In the genomic region with DNA sequence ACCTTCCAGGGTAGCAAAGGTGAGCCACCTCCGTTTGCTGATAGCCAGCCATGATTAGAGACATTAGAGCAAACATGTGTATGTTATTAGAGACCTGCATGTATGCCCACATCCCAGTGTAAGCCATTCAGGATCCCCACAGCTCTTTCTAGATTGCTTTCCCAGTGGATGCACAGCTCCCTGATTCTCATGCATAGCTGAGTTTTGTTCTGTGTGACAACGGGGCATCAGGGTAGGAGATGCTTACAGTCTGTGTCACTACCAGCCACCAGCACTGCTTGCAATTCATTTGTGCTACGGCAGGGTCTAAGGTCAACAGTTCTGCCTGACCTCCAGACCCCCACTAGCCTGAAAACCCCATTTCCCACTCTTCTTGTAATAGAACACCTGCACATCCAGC, we compare ENCODE assay signal across 10 mouse cellular contexts. TPM values are rescaled to one million over a fixed set of nuclear protein-coding genes. Genes with fewer than 3 reads are reported as not detected.
A peak's percentile ranks its signal among the peaks of the same experiment; 100 is the strongest.
DNase-seq lines count a peak whose midpoint lies in the region; ATAC-seq and TF ChIP-seq lines count a peak whose summit lies in the region.
"Had no signal": no experiment of that assay in that cellular context is flagged by ENCODE, and none has a peak within 500 bp of the region (broad histone marks: within the 10 kb centered on the region; RNA-seq: fewer than 3 reads in every experiment).

No protein-coding gene starts in this region.

- H3K9me3 ChIP-seq in kidney, postnatal 0 days (replicated peaks; ENCODE audit: low read length): no peaks in the 10 kb centered on the region
- no peaks in the 10 kb centered on the region for H3K9me3 ChIP-seq in forebrain, embryonic 10.5 days
- no peaks in the 10 kb centered on the region for H3K9me3 ChIP-seq in hindbrain, postnatal 0 days (ENCODE audit: low read length)
- no peaks in the 10 kb centered on the region for H3K9me3 ChIP-seq in neural tube, embryonic 15.5 days (replicated peaks)

- peaks cover 15% of the 10 kb centered on the region for H3K4me1 ChIP-seq in kidney, postnatal 0 days (replicated peaks; ENCODE audit: insufficient read depth, low read length)
- H3K4me1 ChIP-seq in forebrain, embryonic 10.5 days: peaks cover 37% of the 10 kb centered on the region
- peaks cover 16% of the 10 kb centered on the region for H3K4me1 ChIP-seq in hindbrain, postnatal 0 days (ENCODE audit: insufficient read depth, low read length)
- H3K4me1 ChIP-seq in neural tube, embryonic 15.5 days: peaks cover 40% of the 10 kb centered on the region

- no peak overlapping the region for H3K9ac ChIP-seq in kidney, postnatal 0 days (ENCODE audit: low read depth, low read length)
- no peak overlapping the region; the same call in 1 of the 2 replicates for H3K9ac ChIP-seq in hindbrain, postnatal 0 days (replicated peaks; ENCODE audit: low read length)
- H3K9ac ChIP-seq in neural tube, embryonic 15.5 days (replicated peaks): peak overlapping the region; percentile 38; the same call in 1 of the 2 replicates

- no peak overlapping the region for H3K4me3 ChIP-seq in kidney, postnatal 0 days (replicated peaks; ENCODE audit: low read depth, low read length)
- peak overlapping the region; percentile 44; the same call in 1 of the 2 replicates for H3K4me3 ChIP-seq in forebrain, embryonic 10.5 days
- H3K4me3 ChIP-seq in hindbrain, postnatal 0 days (ENCODE audit: low read length): peak overlapping the region; percentile 18; the same call in 1 of the 2 replicates
- peak overlapping the region; percentile 28; the same call in 1 of the 2 replicates for H3K4me3 ChIP-seq in neural tube, embryonic 15.5 days (replicated peaks)

- H3K36me3 ChIP-seq in kidney, postnatal 0 days (ENCODE audit: insufficient read depth, low read length): no peaks in the 10 kb centered on the region
- no peaks in the 10 kb centered on the region for H3K36me3 ChIP-seq in forebrain, embryonic 10.5 days (replicated peaks)
- no peaks in the 10 kb centered on the region for H3K36me3 ChIP-seq in hindbrain, postnatal 0 days (ENCODE audit: insufficient read depth, low read length)
- no peaks in the 10 kb centered on the region for H3K36me3 ChIP-seq in neural tube, embryonic 15.5 days

- H3K27ac ChIP-seq in kidney, postnatal 0 days: no peak overlapping the region
- H3K27ac ChIP-seq in forebrain, embryonic 10.5 days: 0 out of 2 replicates have a peak overlapping the region, but pooled peaks have one; percentile 27
- peak overlapping the region; percentile 82 for H3K27ac ChIP-seq in hindbrain, postnatal 0 days
- H3K27ac ChIP-seq in neural tube, embryonic 15.5 days (replicated peaks): peak overlapping the region; percentile 60

- H3K27me3 ChIP-seq in kidney, postnatal 0 days (ENCODE audit: insufficient read depth, low read length): 0 out of 2 replicates have a peak, but pooled peaks cover 6% of the 10 kb centered on the region
- peaks cover 20% of the 10 kb centered on the region for H3K27me3 ChIP-seq in forebrain, embryonic 10.5 days (ENCODE audit: poor library complexity, severe bottlenecking)
- H3K27me3 ChIP-seq in hindbrain, postnatal 0 days (ENCODE audit: insufficient read depth, low read length): no peaks in the 10 kb centered on the region
- peaks cover 21% of the 10 kb centered on the region for H3K27me3 ChIP-seq in neural tube, embryonic 15.5 days (replicated peaks)

- no peak for ATAC-seq in kidney, postnatal 0 days (replicated peaks; ENCODE audit: low FRiP score, low read depth)
- ATAC-seq in hindbrain, postnatal 0 days: 0 out of 2 replicates have a peak, but pooled peaks have one; percentile 1
- no peak for ATAC-seq in neural tube, embryonic 15.5 days (ENCODE audit: low FRiP score)

- H3K4me2 ChIP-seq in kidney, postnatal 0 days (ENCODE audit: low read length): peak overlapping the region; percentile 41; the same call in 1 of the 2 replicates
- peak overlapping the region; percentile 51 for H3K4me2 ChIP-seq in hindbrain, postnatal 0 days (ENCODE audit: low read depth, low read length)
- H3K4me2 ChIP-seq in neural tube, embryonic 15.5 days: peak overlapping the region; percentile 57

- no peak for DNase-seq in kidney, postnatal 0 days (ENCODE audit: low spot score)
- no peak for DNase-seq in kidney, postnatal 14 days
- no peak for DNase-seq in forebrain, embryonic 10.5 days (ENCODE audit: extremely low spot score, low spot score)
- DNase-seq in hindbrain, postnatal 0 days (ENCODE audit: low spot score): no peak
- no peak for DNase-seq in thymus, postnatal 10 days (ENCODE audit: low spot score in 2 of 2)
- no peak for DNase-seq in thymus, postnatal 14 days

- WGBS in kidney, postnatal 0 days: 4% methylated on average over 3 of the region's 3 CpGs
- WGBS in forebrain, embryonic 10.5 days: 8% methylated on average over 3 of the region's 3 CpGs
- WGBS in hindbrain, postnatal 0 days: 3% methylated on average over 3 of the region's 3 CpGs
- 2% methylated on average over 3 of the region's 3 CpGs for WGBS in neural tube, embryonic 15.5 days

- no peak for TF ChIP-seq CTCF in kidney, postnatal 0 days (IDR thresholded peaks at IDR 0.05; ENCODE audit: low read depth)
- no peak for TF ChIP-seq CTCF in hindbrain, postnatal 0 days (IDR thresholded peaks at IDR 0.05; ENCODE audit: low read depth)

RNA-seq across cellular contexts. Expression of a gene that starts 17.5 kb away (rescaled TPM):
- polyA plus RNA-seq in kidney, postnatal 0 days (2015; fragmentation: Nextera tagmentation; extraction: Ambion mirVana): 1.3 and 2.0 TPM in 2 replicates
- polyA plus RNA-seq in forebrain, embryonic 10.5 days (2016; fragmentation: Nextera tagmentation; extraction: Ambion mirVana): 3.1 and 3.6 TPM in 2 replicates
- total RNA-seq in hindbrain, postnatal 0 days (2014; rRNA removed): 37.8 and 38.5 TPM in 2 replicates
- 8.2 and 8.4 TPM in 2 replicates for polyA plus RNA-seq in hindbrain, postnatal 0 days (2015; fragmentation: Nextera tagmentation; extraction: Ambion mirVana)
- 10.6 and 12.5 TPM in 2 replicates for polyA plus RNA-seq in neural tube, embryonic 15.5 days (2015; fragmentation: Nextera tagmentation; extraction: Ambion mirVana)

RNA-seq across cellular contexts. Expression of a gene that starts 59.1 kb away (rescaled TPM):
- 0.13 TPM in 1 of 2 replicates, not detected in the other for polyA plus RNA-seq in kidney, postnatal 0 days (2015; fragmentation: Nextera tagmentation; extraction: Ambion mirVana)
- polyA plus RNA-seq in forebrain, embryonic 10.5 days (2016; fragmentation: Nextera tagmentation; extraction: Ambion mirVana): not detected in 2 replicates
- total RNA-seq in hindbrain, postnatal 0 days (2014; rRNA removed): not detected in 2 replicates
- not detected in 2 replicates for polyA plus RNA-seq in hindbrain, postnatal 0 days (2015; fragmentation: Nextera tagmentation; extraction: Ambion mirVana)
- polyA plus RNA-seq in neural tube, embryonic 15.5 days (2015; fragmentation: Nextera tagmentation; extraction: Ambion mirVana): not detected in 2 replicates
- total RNA-seq: gastrocnemius, adult 8-10 months; left cerebral cortex, postnatal 14 days; megakaryocyte-erythroid progenitor cell, adult 5-6 weeks had no signal
